Comparison of ENCODE assay signal across 9 mouse cellular contexts in the genomic region with DNA sequence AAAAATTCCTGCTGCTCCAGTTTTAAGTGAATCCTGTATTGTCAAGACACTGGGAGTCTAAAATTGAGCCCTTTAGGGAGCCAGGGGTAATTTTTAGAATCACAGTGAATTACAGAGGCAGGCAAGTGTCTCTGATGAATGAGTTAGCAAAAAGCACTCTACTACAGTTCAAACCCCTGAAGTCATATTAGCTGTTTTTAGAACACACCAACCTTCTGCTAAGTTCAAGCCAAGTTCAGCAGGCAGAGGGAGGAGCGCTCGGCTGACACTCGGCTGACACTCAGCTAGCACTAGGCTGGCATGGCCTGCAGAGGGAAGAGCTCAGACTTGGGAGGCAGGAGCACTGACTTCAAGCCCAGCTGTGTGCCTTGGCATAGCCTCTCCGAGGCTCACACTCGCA.
DNase-seq lines count a peak whose midpoint lies in the region; ATAC-seq and TF ChIP-seq lines count a peak whose summit lies in the region.
"Had no signal": no experiment of that assay in that cellular context is flagged by ENCODE, and none has a peak within 500 bp of the region (broad histone marks: within the 10 kb centered on the region; RNA-seq: fewer than 3 reads in every experiment).

No protein-coding gene starts in this region.

- H3K9me3 ChIP-seq in heart, embryonic 11.5 days (replicated peaks; ENCODE audit: control insufficient read depth, low read length) = no peaks in the 10 kb centered on the region
- H3K9me3 ChIP-seq in hindbrain, embryonic 11.5 days (ENCODE audit: control insufficient read depth, low read length) = no peaks in the 10 kb centered on the region

- intact Hi-C loops in left cerebral cortex, adult 2 months (cut with DNase I) = loop anchor here (5.0 kb wide), 2 partner anchors 45 to 65 kb away; a partner anchor contains a TSS
- intact Hi-C loops in left cerebral cortex, postnatal 10 days (cut with DNase I) = no loop called here

- TF ChIP-seq POLR2A in cerebellum, adult 2 months (IDR thresholded peaks at IDR 0.05; ENCODE audit: borderline replicate concordance, insufficient read depth, low read length) = no peak

- no peak overlapping the region for H3K4me3 ChIP-seq in left cerebral cortex, adult 2 months
- no peak overlapping the region for H3K4me3 ChIP-seq in heart, embryonic 11.5 days (ENCODE audit: low read depth, low read length)
- no peak overlapping the region for H3K4me3 ChIP-seq in cerebellum, adult 2 months (replicated peaks; ENCODE audit: insufficient read depth, low read depth, low read length)
- no peak overlapping the region for H3K4me3 ChIP-seq in hindbrain, embryonic 11.5 days (ENCODE audit: low read depth, low read length)

- H3K36me3 ChIP-seq in heart, embryonic 11.5 days (ENCODE audit: control insufficient read depth, insufficient read depth, low read length) = no peaks in the 10 kb centered on the region
- H3K36me3 ChIP-seq in hindbrain, embryonic 11.5 days (ENCODE audit: control insufficient read depth, insufficient read depth, low read length) = no peaks in the 10 kb centered on the region

- no peak overlapping the region for H3K4me2 ChIP-seq in heart, embryonic 11.5 days
- no peak overlapping the region for H3K4me2 ChIP-seq in hindbrain, embryonic 11.5 days (replicated peaks; ENCODE audit: low read depth, low read length)

- no peak for DNase-seq in left cerebral cortex, adult 2 months (ENCODE audit: extremely low spot score in 1 of 2, low spot score in 2 of 2)
- DNase-seq in left cerebral cortex, postnatal 10 days (ENCODE audit: extremely low spot score in 1 of 2, low spot score in 2 of 2) = no peak
- peak; percentile 63 for DNase-seq in adrenal gland, postnatal 14 days
- DNase-seq in lung, postnatal 25 days (ENCODE audit: low spot score) = peak; percentile 20
- DNase-seq in cerebellum, adult 2 months = no peak
- no peak for DNase-seq in thymus, adult 18-20 months
- DNase-seq in hindbrain, embryonic 11.5 days (ENCODE audit: low spot score) = no peak

- no peak overlapping the region for H3K9ac ChIP-seq in heart, embryonic 11.5 days (ENCODE audit: low read depth, low read length)
- H3K9ac ChIP-seq in hindbrain, embryonic 11.5 days (ENCODE audit: low read depth, low read length) = no peak overlapping the region

- peak; percentile 60; the same call in 1 of the 2 replicates for ATAC-seq in heart, embryonic 11.5 days (replicated peaks; ENCODE audit: insufficient number of reproducible peaks, low FRiP score, low TSS enrichment)
- no peak for ATAC-seq in hindbrain, embryonic 11.5 days (ENCODE audit: low FRiP score)

- no peaks in the 10 kb centered on the region for H3K27me3 ChIP-seq in heart, embryonic 11.5 days (ENCODE audit: control insufficient read depth, insufficient read depth, low read length)
- no peaks in the 10 kb centered on the region for H3K27me3 ChIP-seq in cerebellum, adult 2 months (ENCODE audit: control insufficient read depth, insufficient read depth, low read length)
- no peaks in the 10 kb centered on the region for H3K27me3 ChIP-seq in hindbrain, embryonic 11.5 days (ENCODE audit: control insufficient read depth, insufficient read depth, low read length)

- H3K4me1 ChIP-seq in heart, embryonic 11.5 days (ENCODE audit: control insufficient read depth, insufficient read depth, low read length) = peaks cover 18% of the 10 kb centered on the region; the same call in 1 of the 2 replicates
- no peaks in the 10 kb centered on the region for H3K4me1 ChIP-seq in cerebellum, adult 2 months (ENCODE audit: control insufficient read depth, insufficient read depth, low read length)
- no peaks in the 10 kb centered on the region for H3K4me1 ChIP-seq in hindbrain, embryonic 11.5 days (replicated peaks; ENCODE audit: control insufficient read depth, insufficient read depth, low read length)

- WGBS in heart, embryonic 11.5 days (ENCODE audit: insufficient replicate concordance) = 29% methylated on average over 5 of the region's 5 CpGs
- whole genome bisulfite sequencing in cerebellum, adult 2 months = 43% methylated on average over 5 of the region's 5 CpGs
- WGBS in hindbrain, embryonic 11.5 days = 64% methylated on average over 5 of the region's 5 CpGs

- H3K27ac ChIP-seq in left cerebral cortex, adult 2 months = peak overlapping the region; percentile 53; the same call in 1 of the 2 replicates
- peak overlapping the region; percentile 91 for H3K27ac ChIP-seq in heart, embryonic 11.5 days (ENCODE audit: low read depth, low read length)
- H3K27ac ChIP-seq in cerebellum, adult 2 months (ENCODE audit: insufficient read depth, low read length) = no peak overlapping the region
- no peak overlapping the region for H3K27ac ChIP-seq in hindbrain, embryonic 11.5 days (ENCODE audit: low read depth, low read length)
- H3K27ac ChIP-seq: macrophage had no signal

- no peak; the same call in 1 of the 2 replicates for TF ChIP-seq CTCF in left cerebral cortex, adult 2 months (IDR thresholded peaks at IDR 0.05)
- no peak for TF ChIP-seq CTCF in cerebellum, adult 2 months (IDR thresholded peaks at IDR 0.05; ENCODE audit: borderline replicate concordance, insufficient read depth, low read depth, low read length)

Comparison
In these comparisons a context has a peak if more than half of its experiments do, and no peak if none do; other contexts are left out.
1. DNase-seq: peak in adrenal gland, postnatal 14 days (single experiment) and lung, postnatal 25 days (single experiment); none in left cerebral cortex, adult 2 months (0 of 2), left cerebral cortex, postnatal 10 days (0 of 2), cerebellum, adult 2 months (0 of 2), thymus, adult 18-20 months (0 of 2) and hindbrain, embryonic 11.5 days (single experiment).
2. H3K27ac ChIP-seq: peak in left cerebral cortex, adult 2 months (single experiment) and heart, embryonic 11.5 days (single experiment); none in cerebellum, adult 2 months (single experiment) and hindbrain, embryonic 11.5 days (single experiment).